Mouse (Mus musculus): ENCODE results near the gene Limk1.
"Not testable (repeated sequence)": the region's sequence is repeated elsewhere in the genome, so short reads cannot be mapped to it uniquely, and the experiment has no call there.

Gene Limk1

GRCm38 (mm10) chr5:134675956-134676759, 12.2 kb downstream of the Limk1 start:
- DNase-seq, result peak; percentile 97

DNA sequence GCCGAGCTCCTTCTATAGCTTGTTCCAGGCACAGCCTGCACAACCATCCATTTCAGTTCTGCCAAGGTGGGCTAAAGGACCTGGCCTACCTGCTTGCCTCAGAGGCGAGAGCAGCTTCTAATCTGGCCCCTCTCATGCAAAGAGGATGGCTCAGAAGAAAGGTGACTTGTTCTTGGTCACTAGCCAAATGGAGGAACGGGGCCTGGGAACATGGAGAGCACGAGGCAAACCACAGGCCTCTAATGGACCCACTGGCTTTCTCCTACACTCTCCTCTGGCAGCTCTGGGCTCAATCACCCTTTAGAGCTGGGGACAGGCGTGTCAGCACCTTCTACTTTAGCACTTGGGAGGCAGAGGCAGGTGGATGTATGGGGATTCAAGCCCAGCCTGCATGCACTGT, 13.4 kb downstream of the Limk1 start:
- DNase-seq, result no peak

DNA sequence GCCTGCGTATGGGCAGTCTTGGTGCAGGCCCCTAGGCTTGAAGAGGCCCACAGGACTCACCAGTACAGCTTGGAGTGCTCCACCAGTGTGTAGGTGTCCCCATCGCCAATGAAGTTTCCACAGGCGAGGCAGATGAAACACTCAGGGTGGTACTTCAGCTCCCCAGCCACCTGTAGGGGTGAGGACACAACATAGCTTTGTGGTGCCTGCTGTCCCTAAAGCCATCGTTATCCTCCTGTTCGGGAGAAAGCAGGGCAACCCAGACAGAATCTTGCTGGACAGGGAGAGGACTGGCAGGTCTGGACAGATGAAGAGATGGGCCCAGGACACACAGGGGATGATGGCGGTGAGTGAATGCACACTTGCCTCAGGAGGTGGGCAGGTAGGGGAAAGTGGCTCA, 15.8 kb downstream of the Limk1 start:
- DNase-seq, result no peak

DNA sequence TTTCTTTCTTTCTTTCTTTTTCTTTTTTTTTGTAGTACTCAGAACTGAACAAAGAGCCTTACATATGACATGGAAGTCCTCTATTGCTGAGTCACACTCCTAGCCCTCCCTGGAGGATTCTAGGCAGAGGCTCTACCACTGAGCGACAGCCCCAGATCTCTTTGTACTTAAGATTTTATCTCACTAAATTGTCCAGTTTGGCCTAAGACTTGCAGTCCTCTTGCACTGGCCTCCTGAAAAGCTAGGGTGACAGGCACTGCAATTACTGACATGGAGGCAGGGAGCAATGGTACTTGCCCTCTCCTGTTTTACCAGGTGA, 16.2 kb downstream of the Limk1 start:
- no peak for DNase-seq

- no peak for DNase-seq
These were observed 16.8 kb downstream of the Limk1 start for GRCm38 (mm10) chr5:134671335-134672197.

- DNase-seq, result no peak
These were observed 19.2 kb downstream of the Limk1 start for GRCm38 (mm10) chr5:134669001-134669708.

DNA sequence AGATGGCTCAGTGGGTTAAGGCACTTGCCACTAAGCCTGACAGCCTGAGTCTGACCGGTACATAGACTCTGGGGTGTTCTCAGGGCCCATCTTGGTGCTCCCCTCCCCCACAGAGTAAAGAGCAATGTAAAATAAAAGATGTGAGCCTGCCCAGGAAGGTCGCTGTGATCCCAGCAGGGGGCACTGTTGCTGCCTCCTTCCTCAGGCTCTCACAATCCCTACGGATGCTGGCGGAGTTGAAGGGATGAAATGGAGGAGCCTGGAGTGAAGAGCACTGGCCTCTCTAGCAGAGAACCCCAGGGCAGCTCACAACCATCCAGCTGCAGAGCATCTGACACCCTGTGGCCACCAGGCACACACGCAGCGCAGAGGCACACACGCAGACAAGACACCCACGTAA, 19.9 kb downstream of the Limk1 start:
- peak; percentile 74 for DNase-seq

DNA sequence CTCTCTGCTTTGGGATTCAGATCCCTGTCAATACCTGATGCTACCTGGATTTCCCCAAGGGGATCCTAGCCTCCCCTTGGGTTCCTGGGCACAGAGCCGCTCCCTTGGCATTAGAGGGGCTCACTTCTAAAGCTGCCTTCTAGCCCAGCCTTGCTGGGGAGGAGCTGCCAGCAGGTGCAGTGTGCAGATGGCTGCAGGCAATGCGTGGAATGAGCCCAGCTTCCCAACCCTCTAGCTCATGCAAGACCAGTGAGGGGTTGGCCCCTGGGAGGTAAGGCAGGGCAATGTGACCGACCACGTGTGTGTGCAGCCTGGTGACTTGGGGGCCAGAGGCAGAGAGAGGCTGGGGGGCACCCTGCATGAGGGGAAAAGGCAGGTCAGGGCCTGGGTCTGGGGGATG, 31.7 kb downstream of the Limk1 start:
- DNase-seq, result no peak

- DNase-seq, result no peak
These were observed 36.4 kb downstream of the Limk1 start for GRCm38 (mm10) chr5:134652015-134652414.

DNA sequence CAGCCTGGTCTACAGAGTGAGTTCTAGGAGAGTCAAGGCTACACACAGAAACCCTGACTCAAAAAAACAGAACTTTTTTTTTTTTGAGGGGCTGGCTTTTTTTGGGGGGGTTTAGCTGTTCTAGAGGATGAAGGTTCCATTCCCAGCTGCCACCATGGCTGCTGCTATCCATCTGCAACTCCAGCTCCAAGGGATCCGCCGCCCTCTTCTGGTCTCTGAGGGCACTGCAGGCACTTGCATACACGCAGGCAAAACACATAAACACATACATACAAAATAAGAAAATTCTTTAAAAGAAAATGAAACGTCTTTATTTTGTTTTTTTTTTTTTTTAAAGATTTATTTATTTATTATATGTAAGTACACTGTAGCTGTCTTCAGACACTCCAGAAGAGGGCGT, 37.5 kb downstream of the Limk1 start:
- peak; percentile 58 for DNase-seq

- DNase-seq, result not testable (repeated sequence)
These were observed 39.4 kb downstream of the Limk1 start for GRCm38 (mm10) chr5:134648976-134649375.

GRCm38 (mm10) chr5:134647394-134647793, 41.0 kb downstream of the Limk1 start:
- DNase-seq, result no peak

GRCm38 (mm10) chr5:134646461-134646860, 41.9 kb downstream of the Limk1 start:
- DNase-seq, result no peak

DNA sequence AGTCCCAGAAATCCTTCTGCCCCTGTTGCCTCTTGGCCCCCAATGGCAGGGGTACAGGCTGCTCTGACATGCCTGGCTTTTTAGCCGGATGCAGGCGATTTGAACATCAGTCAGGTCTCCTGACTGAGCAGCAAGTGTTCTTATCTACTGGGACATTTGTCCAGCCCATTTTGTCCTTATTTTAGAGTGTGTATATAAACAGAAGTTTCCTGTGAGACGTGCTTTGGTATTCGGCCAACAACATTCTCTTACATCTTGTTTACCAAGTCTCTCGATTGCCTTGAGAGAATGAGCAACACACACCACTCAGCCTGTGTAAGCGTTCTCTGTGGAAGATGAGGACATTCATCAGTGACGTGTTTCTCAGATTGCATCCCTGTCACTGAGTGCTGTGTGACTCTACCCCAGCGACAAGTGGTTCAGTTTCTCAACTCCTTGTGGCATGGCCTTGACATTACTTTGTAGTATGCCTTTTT, 43.7 kb downstream of the Limk1 start:
- no peak for DNase-seq

GRCm38 (mm10) chr5:134644121-134644520, 44.3 kb downstream of the Limk1 start:
- no peak for DNase-seq

- DNase-seq, result no peak
These were observed 48.0 kb downstream of the Limk1 start for GRCm38 (mm10) chr5:134640371-134640770.

DNA sequence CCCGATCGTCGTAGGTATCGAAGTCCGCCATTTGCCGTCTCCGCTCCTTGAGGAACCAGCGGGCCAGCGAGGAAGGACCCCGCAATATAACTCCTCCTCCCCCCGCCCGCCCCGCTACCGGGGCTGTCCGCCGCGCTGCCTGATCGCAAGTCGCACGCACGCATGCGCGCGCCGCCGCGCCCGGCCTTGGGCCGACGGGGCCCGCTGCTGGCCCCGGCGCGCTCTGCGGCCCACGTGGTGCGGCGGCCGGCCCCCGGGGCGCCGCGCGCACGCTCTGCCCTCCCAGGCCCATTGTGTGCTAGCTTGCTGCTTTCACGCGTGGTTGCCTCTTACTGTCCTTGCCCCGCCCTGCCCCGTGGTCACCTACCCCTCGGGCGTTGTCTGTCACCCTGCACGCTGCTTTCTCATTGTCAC, 49.1 kb downstream of the Limk1 start, which contains the start of gene Eif4h:
TSS of gene Eif4h (minus strand) at position 222 of the 414 bp plus-strand sequence.
- peak; percentile 98 for DNase-seq

GRCm38 (mm10) chr5:134638461-134639268, 49.7 kb downstream of the Limk1 start:
- no peak for DNase-seq

- DNase-seq, result no peak
These were observed 50.5 kb downstream of the Limk1 start for GRCm38 (mm10) chr5:134637820-134638367.

DNA sequence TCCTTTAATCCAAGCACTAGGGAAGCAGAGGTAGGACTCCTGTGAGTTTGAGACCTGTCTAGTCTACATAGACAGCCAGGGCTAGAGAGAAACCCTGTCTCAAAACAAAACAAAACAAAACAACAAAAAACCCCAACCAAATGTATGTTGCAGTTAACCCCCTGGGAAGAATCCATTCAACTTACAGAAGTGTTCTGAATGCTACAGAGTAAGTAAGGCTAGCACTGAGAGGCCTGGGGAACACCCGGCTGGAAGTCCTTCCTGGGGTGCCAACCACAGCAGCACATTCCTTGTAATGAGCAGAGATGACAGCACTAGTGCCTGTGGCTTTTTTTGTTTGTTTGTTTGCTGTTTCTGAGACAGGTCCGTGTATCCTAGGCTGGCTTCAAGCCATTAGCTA, 55.6 kb downstream of the Limk1 start:
- DNase-seq, result no peak

DNA sequence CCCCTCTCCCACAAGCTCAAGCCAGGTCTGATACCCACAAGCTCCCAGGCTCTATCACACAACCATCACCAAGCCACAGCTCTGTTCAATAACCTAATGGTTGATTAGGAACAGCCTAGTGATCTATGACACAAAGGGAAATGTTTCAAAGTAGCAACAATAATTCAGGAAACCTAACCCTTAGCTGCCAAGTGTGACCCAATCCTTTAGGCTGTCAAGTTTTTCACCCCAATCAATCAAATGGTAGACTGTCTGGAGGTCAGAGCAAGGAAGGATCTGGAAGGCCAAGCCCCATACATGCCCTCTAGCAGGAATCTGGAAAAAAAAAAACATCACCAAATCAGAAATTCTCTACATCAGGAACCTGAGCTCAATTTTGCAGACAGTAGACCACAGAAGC, 57.6 kb downstream of the Limk1 start:
- DNase-seq, result no peak

GRCm38 (mm10) chr5:134629508-134629907, 58.9 kb downstream of the Limk1 start:
- DNase-seq, result no peak

Data from retina, postnatal 1 day (tissue).